ENCODE assay signal across 41 mouse cellular contexts in the genomic region with DNA sequence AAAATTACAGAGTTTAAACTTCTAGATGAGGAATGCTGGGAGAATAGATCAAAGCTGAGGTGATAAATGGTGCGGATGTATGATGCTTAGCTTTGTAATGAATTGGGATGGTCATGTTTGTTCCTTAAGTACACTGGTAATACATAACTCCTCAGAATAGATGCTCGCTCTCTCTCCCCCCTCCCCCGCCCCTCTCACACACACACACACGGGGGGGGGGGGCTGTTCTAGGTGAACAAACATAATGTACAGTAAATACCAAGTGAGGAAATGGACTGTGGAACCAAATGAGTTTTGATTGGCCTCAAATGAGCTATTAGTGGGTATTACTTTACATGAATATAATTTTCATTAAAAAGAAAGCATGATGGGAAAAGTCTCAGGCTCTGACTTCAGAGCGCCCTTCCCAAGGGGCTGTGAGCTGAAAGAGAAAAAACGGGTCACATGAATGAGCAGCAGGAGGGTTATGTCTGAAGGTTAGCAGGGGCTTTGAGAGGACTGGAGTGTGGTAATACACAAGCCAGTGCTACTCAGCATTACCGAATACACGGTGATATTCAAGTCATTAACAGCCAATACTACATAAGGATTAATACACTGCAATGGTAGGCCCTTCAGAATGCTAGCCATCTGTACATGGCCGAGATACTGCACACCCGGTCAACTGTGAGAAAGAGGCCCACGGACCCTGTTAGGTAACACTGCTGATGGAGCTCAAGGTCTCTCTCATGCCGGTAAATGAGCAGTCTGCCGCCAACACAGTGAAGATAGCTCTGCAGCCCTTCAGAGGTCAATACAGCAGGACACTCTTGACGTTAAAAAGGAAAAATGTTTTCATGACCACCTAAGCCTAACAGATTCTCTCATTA. TPM values are rescaled to one million over a fixed set of nuclear protein-coding genes. Genes with fewer than 3 reads are reported as not detected.
DNase-seq lines count a peak whose midpoint lies in the region; ATAC-seq and TF ChIP-seq lines count a peak whose summit lies in the region.
"Had no signal": no experiment of that assay in that cellular context is flagged by ENCODE, and none has a peak within 500 bp of the region (broad histone marks: within the 10 kb centered on the region; RNA-seq: fewer than 3 reads in every experiment).

No protein-coding gene starts in this region.

- ATAC-seq in hindbrain, embryonic 13.5 days (ENCODE audit: low FRiP score): peak; percentile 71
- no peak for ATAC-seq in midbrain, postnatal 0 days (ENCODE audit: low FRiP score)
- no peak for ATAC-seq in midbrain, embryonic 16.5 days
- ATAC-seq in hindbrain, postnatal 0 days: peak; percentile 59
- peak; percentile 70 for ATAC-seq in neural tube, embryonic 15.5 days (ENCODE audit: low FRiP score)
- ATAC-seq: forebrain, embryonic 16.5 days; lung, postnatal 0 days had no signal

- DNase-seq in hindbrain, embryonic 10.5 days (ENCODE audit: low spot score): no peak
- DNase-seq in midbrain, postnatal 0 days (ENCODE audit: low spot score): peak; percentile 17
- DNase-seq in hindbrain, postnatal 0 days (ENCODE audit: low spot score): no peak
- DNase-seq in left cerebral cortex, postnatal 36 days (ENCODE audit: low spot score in 2 of 2): no peak
- DNase-seq: adrenal gland, postnatal 25 days; B cell, adult 2 months; cerebellum, adult 11-12 months; cerebellum, adult 9-11 months; heart, adult 2 months; heart, postnatal 4 days; kidney, adult 2 months; kidney, postnatal 36 days; liver, embryonic 13.5 days; lung, adult 18-20 months; right cerebral cortex, adult 18-20 months; right cerebral cortex, postnatal 4 days; thymus, adult 2 months; thymus, postnatal 36 days had no signal

- peaks cover 10% of the 10 kb centered on the region for H3K4me1 ChIP-seq in hindbrain, embryonic 13.5 days (replicated peaks)
- H3K4me1 ChIP-seq in hindbrain, embryonic 10.5 days (replicated peaks): no peaks in the 10 kb centered on the region
- no peaks in the 10 kb centered on the region for H3K4me1 ChIP-seq in midbrain, postnatal 0 days (ENCODE audit: insufficient read depth, low read length)
- no peaks in the 10 kb centered on the region for H3K4me1 ChIP-seq in midbrain, embryonic 16.5 days (ENCODE audit: control insufficient read depth, insufficient read depth, low read length)
- no peaks in the 10 kb centered on the region for H3K4me1 ChIP-seq in hindbrain, postnatal 0 days (ENCODE audit: insufficient read depth, low read length)
- H3K4me1 ChIP-seq in neural tube, embryonic 15.5 days: peaks cover 2% of the 10 kb centered on the region; the same call in 1 of the 2 replicates
- H3K4me1 ChIP-seq: embryonic facial prominence, embryonic 13.5 days; heart, embryonic 12.5 days; limb, embryonic 15.5 days; liver, embryonic 13.5 days had no signal

- 77% methylated on average over 14 of the region's 14 CpGs for WGBS in hindbrain, embryonic 13.5 days
- 84% methylated on average over 14 of the region's 14 CpGs for WGBS in hindbrain, embryonic 10.5 days
- 85% methylated on average over 14 of the region's 14 CpGs for WGBS in midbrain, postnatal 0 days
- 88% methylated on average over 12 of the region's 14 CpGs for WGBS in midbrain, embryonic 16.5 days
- 83% methylated on average over 14 of the region's 14 CpGs for WGBS in hindbrain, postnatal 0 days
- WGBS in neural tube, embryonic 15.5 days: 67% methylated on average over 14 of the region's 14 CpGs

- H3K4me3 ChIP-seq in hindbrain, embryonic 13.5 days: no peak overlapping the region
- H3K4me3 ChIP-seq in hindbrain, embryonic 10.5 days: no peak overlapping the region
- no peak overlapping the region for H3K4me3 ChIP-seq in midbrain, postnatal 0 days (ENCODE audit: low read depth, low read length)
- no peak overlapping the region for H3K4me3 ChIP-seq in midbrain, embryonic 16.5 days (ENCODE audit: low read depth, low read length)
- no peak overlapping the region for H3K4me3 ChIP-seq in hindbrain, postnatal 0 days (ENCODE audit: low read length)
- no peak overlapping the region for H3K4me3 ChIP-seq in neural tube, embryonic 15.5 days (replicated peaks)
- H3K4me3 ChIP-seq: embryonic facial prominence, embryonic 13.5 days; heart, adult 2 months; heart, embryonic 12.5 days; layer of hippocampus, adult 2 months; left cerebral cortex, adult 2 months; limb, embryonic 15.5 days; liver, embryonic 13.5 days; myocyte had no signal

- H3K9ac ChIP-seq in hindbrain, embryonic 13.5 days: no peak overlapping the region
- H3K9ac ChIP-seq in midbrain, postnatal 0 days (replicated peaks; ENCODE audit: low read length, poor library complexity, severe bottlenecking): no peak overlapping the region
- no peak overlapping the region for H3K9ac ChIP-seq in midbrain, embryonic 16.5 days (ENCODE audit: low read depth, low read length)
- no peak overlapping the region for H3K9ac ChIP-seq in hindbrain, postnatal 0 days (replicated peaks; ENCODE audit: low read length)
- no peak overlapping the region for H3K9ac ChIP-seq in neural tube, embryonic 15.5 days (replicated peaks)
- H3K9ac ChIP-seq: embryonic facial prominence, embryonic 13.5 days; heart, embryonic 12.5 days; limb, embryonic 15.5 days; liver, embryonic 13.5 days had no signal

- H3K9me3 ChIP-seq in hindbrain, embryonic 13.5 days: no peaks in the 10 kb centered on the region
- no peaks in the 10 kb centered on the region for H3K9me3 ChIP-seq in hindbrain, embryonic 10.5 days
- H3K9me3 ChIP-seq in midbrain, postnatal 0 days (ENCODE audit: low read length): no peaks in the 10 kb centered on the region
- no peaks in the 10 kb centered on the region for H3K9me3 ChIP-seq in midbrain, embryonic 16.5 days (replicated peaks; ENCODE audit: control insufficient read depth, low read length, poor library complexity, severe bottlenecking)
- H3K9me3 ChIP-seq in hindbrain, postnatal 0 days (ENCODE audit: low read length): no peaks in the 10 kb centered on the region
- no peaks in the 10 kb centered on the region for H3K9me3 ChIP-seq in neural tube, embryonic 15.5 days (replicated peaks)
- H3K9me3 ChIP-seq: embryonic facial prominence, embryonic 13.5 days; heart, embryonic 12.5 days; limb, embryonic 15.5 days; liver, embryonic 13.5 days had no signal

- intact Hi-C loops in left cerebral cortex, postnatal 36 days (cut with DNase I): no loop called here

- no peaks in the 10 kb centered on the region for H3K27me3 ChIP-seq in hindbrain, embryonic 13.5 days
- no peaks in the 10 kb centered on the region for H3K27me3 ChIP-seq in hindbrain, embryonic 10.5 days (ENCODE audit: insufficient read depth, poor library complexity, severe bottlenecking)
- no peaks in the 10 kb centered on the region for H3K27me3 ChIP-seq in midbrain, postnatal 0 days (ENCODE audit: insufficient read depth, low read length)
- no peaks in the 10 kb centered on the region for H3K27me3 ChIP-seq in midbrain, embryonic 16.5 days (ENCODE audit: control insufficient read depth, insufficient read depth, low read depth, low read length)
- no peaks in the 10 kb centered on the region for H3K27me3 ChIP-seq in hindbrain, postnatal 0 days (ENCODE audit: insufficient read depth, low read length)
- no peaks in the 10 kb centered on the region for H3K27me3 ChIP-seq in neural tube, embryonic 15.5 days (replicated peaks)
- H3K27me3 ChIP-seq: embryonic facial prominence, embryonic 13.5 days; heart, embryonic 12.5 days; limb, embryonic 15.5 days; liver, embryonic 13.5 days had no signal

- H3K4me2 ChIP-seq in hindbrain, embryonic 13.5 days: no peak overlapping the region
- H3K4me2 ChIP-seq in midbrain, postnatal 0 days (ENCODE audit: low read depth, low read length, poor library complexity, severe bottlenecking): no peak overlapping the region
- H3K4me2 ChIP-seq in midbrain, embryonic 16.5 days (ENCODE audit: low read length): no peak overlapping the region
- no peak overlapping the region for H3K4me2 ChIP-seq in hindbrain, postnatal 0 days (ENCODE audit: low read depth, low read length)
- no peak overlapping the region for H3K4me2 ChIP-seq in neural tube, embryonic 15.5 days
- H3K4me2 ChIP-seq: embryonic facial prominence, embryonic 13.5 days; heart, embryonic 12.5 days; limb, embryonic 15.5 days; liver, embryonic 13.5 days had no signal

- no peak for TF ChIP-seq CTCF in midbrain, postnatal 0 days (IDR thresholded peaks at IDR 0.05)
- no peak for TF ChIP-seq CTCF in hindbrain, postnatal 0 days (IDR thresholded peaks at IDR 0.05; ENCODE audit: low read depth)

- peaks cover 22% of the 10 kb centered on the region for H3K36me3 ChIP-seq in hindbrain, embryonic 13.5 days
- H3K36me3 ChIP-seq in hindbrain, embryonic 10.5 days: peaks cover 36% of the 10 kb centered on the region
- H3K36me3 ChIP-seq in midbrain, postnatal 0 days (ENCODE audit: insufficient read depth, low read length): peaks cover 12% of the 10 kb centered on the region; the same call in 1 of the 2 replicates
- H3K36me3 ChIP-seq in midbrain, embryonic 16.5 days (ENCODE audit: control insufficient read depth, insufficient read depth, low read length): peaks cover 8% of the 10 kb centered on the region
- no peaks in the 10 kb centered on the region; the same call in 1 of the 2 replicates for H3K36me3 ChIP-seq in hindbrain, postnatal 0 days (ENCODE audit: insufficient read depth, low read length)
- H3K36me3 ChIP-seq in neural tube, embryonic 15.5 days: peaks cover 17% of the 10 kb centered on the region

- 0 out of 2 replicates have a peak overlapping the region, but pooled peaks have one; percentile 40 for H3K27ac ChIP-seq in hindbrain, embryonic 13.5 days
- no peak overlapping the region for H3K27ac ChIP-seq in hindbrain, embryonic 10.5 days
- H3K27ac ChIP-seq in midbrain, postnatal 0 days (ENCODE audit: low read depth, low read length): no peak overlapping the region
- H3K27ac ChIP-seq in midbrain, embryonic 16.5 days (ENCODE audit: low read length): no peak overlapping the region
- H3K27ac ChIP-seq in hindbrain, postnatal 0 days: no peak overlapping the region
- H3K27ac ChIP-seq in neural tube, embryonic 15.5 days (replicated peaks): no peak overlapping the region; the same call in 1 of the 2 replicates
- H3K27ac ChIP-seq: embryonic facial prominence, embryonic 13.5 days; heart, adult 2 months; layer of hippocampus, adult 2 months; left cerebral cortex, adult 2 months; limb, embryonic 15.5 days; liver, embryonic 13.5 days; macrophage; stomach, postnatal 0 days had no signal

RNA-seq across cellular contexts. Expression of a gene that starts 23.2 kb away (rescaled TPM):
- polyA plus RNA-seq in hindbrain, embryonic 13.5 days (2015; fragmentation: Nextera tagmentation; extraction: Ambion mirVana): 50.8 and 55.0 TPM in 2 replicates
- polyA plus RNA-seq in hindbrain, embryonic 10.5 days (2016; fragmentation: Nextera tagmentation; extraction: Ambion mirVana): 36.1 and 40.6 TPM in 2 replicates
- 9.9 and 15.3 TPM in 2 replicates for total RNA-seq in midbrain, postnatal 0 days (2014; rRNA removed)
- polyA plus RNA-seq in midbrain, postnatal 0 days (2015; fragmentation: Nextera tagmentation; extraction: Ambion mirVana): 48.8 and 52.3 TPM in 2 replicates
- 41.7 TPM in 2 replicates for polyA plus RNA-seq in midbrain, embryonic 16.5 days (2015; fragmentation: Nextera tagmentation; extraction: Ambion mirVana)
- 9.2 and 9.8 TPM in 2 replicates for total RNA-seq in hindbrain, postnatal 0 days (2014; rRNA removed)
- 57.4 and 58.5 TPM in 2 replicates for polyA plus RNA-seq in hindbrain, postnatal 0 days (2015; fragmentation: Nextera tagmentation; extraction: Ambion mirVana)
- polyA plus RNA-seq in neural tube, embryonic 15.5 days (2015; fragmentation: Nextera tagmentation; extraction: Ambion mirVana): 49.6 and 49.9 TPM in 2 replicates
- total RNA-seq in left cerebral cortex, postnatal 36 days (2021): 10 to 100 TPM; 18.1 to 22.9 TPM

RNA-seq across cellular contexts. Expression of a gene that starts 45.3 kb away (rescaled TPM):
- polyA plus RNA-seq in hindbrain, embryonic 13.5 days (2015; fragmentation: Nextera tagmentation; extraction: Ambion mirVana): not detected in 2 replicates
- polyA plus RNA-seq in hindbrain, embryonic 10.5 days (2016; fragmentation: Nextera tagmentation; extraction: Ambion mirVana): not detected in 2 replicates
- not detected in 2 replicates for total RNA-seq in midbrain, postnatal 0 days (2014; rRNA removed)
- polyA plus RNA-seq in midbrain, postnatal 0 days (2015; fragmentation: Nextera tagmentation; extraction: Ambion mirVana): 0.11 TPM in 1 of 2 replicates, not detected in the other
- polyA plus RNA-seq in midbrain, embryonic 16.5 days (2015; fragmentation: Nextera tagmentation; extraction: Ambion mirVana): not detected in 2 replicates
- total RNA-seq in hindbrain, postnatal 0 days (2014; rRNA removed): not detected in 2 replicates
- not detected in 2 replicates for polyA plus RNA-seq in hindbrain, postnatal 0 days (2015; fragmentation: Nextera tagmentation; extraction: Ambion mirVana)
- not detected in 2 replicates for polyA plus RNA-seq in neural tube, embryonic 15.5 days (2015; fragmentation: Nextera tagmentation; extraction: Ambion mirVana)
- total RNA-seq in left cerebral cortex, postnatal 36 days (2021): not detected
- total RNA-seq: adrenal gland, adult 18-20 months; adrenal gland, postnatal 25 days; gastrocnemius, adult 8-10 months; gastrocnemius, postnatal 4 days; heart, adult 2 months; heart, postnatal 4 days; layer of hippocampus, adult 2 months; layer of hippocampus, postnatal 14 days; left cerebral cortex, adult 2 months; left cerebral cortex, postnatal 25 days; megakaryocyte-erythroid progenitor cell, adult 5-6 weeks had no signal
- polyA plus RNA-seq: embryonic facial prominence, embryonic 13.5 days; forebrain, embryonic 16.5 days; heart, adult 2 months; heart, embryonic 12.5 days; heart, postnatal 0 days; intestine, embryonic 14.5 days; kidney, adult 2 months; kidney, embryonic 16.5 days; limb, embryonic 15.5 days; liver, embryonic 13.5 days; lung, postnatal 0 days; macrophage; myocyte; spleen, adult 2 months; stomach, postnatal 0 days; thymus, adult 2 months had no signal

Comparison
In these comparisons a context has a peak if more than half of its experiments do, and no peak if none do; other contexts are left out.
1. ATAC-seq: peak in hindbrain, embryonic 13.5 days (single experiment), hindbrain, postnatal 0 days (single experiment) and neural tube, embryonic 15.5 days (single experiment); none in midbrain, postnatal 0 days (single experiment) and midbrain, embryonic 16.5 days (single experiment).